Mouse (Mus musculus): ENCODE data around the gene Abcc12. TPM values are rescaled to one million over a fixed set of nuclear protein-coding genes. Genes with fewer than 3 reads are reported as not detected.

The Abcc12 gene
- not detected in 2 replicates for polyA plus RNA-seq (2011; ENCODE audit: insufficient read length, low read depth, missing spikeins)

GRCm38 (mm10) chr8:86580458-86580857 is at the start of gene Abcc12:
TSS of gene Abcc12 (minus strand) at chr8:86580686.
- Histone ChIP-seq H3K4me3 (ENCODE audit: insufficient read depth, low read length) (no peak within 1 kb of the TSS), H3K4me1 (ENCODE audit: control insufficient read depth, insufficient read depth, low read length) (no peaks in the 10 kb centered on the region; the same call in 1 of the 2 replicates), H3K27ac (ENCODE audit: insufficient read depth, low read length) (no peak within 1 kb of the TSS)
- TF ChIP-seq POLR2A (IDR thresholded peaks at IDR 0.05; ENCODE audit: low read depth, low read length) (no peak), CTCF (IDR thresholded peaks at IDR 0.05; ENCODE audit: borderline replicate concordance, insufficient read depth, low read length) (no peak)

GRCm38 (mm10) chr8:86630212-86630611 is 49.7 kb upstream of the Abcc12 start:
- TF ChIP-seq CTCF (IDR thresholded peaks at IDR 0.05; ENCODE audit: borderline replicate concordance, insufficient read depth, low read length) (no peak), POLR2A (IDR thresholded peaks at IDR 0.05; ENCODE audit: low read depth, low read length) (no peak)
- Histone ChIP-seq H3K4me1 (ENCODE audit: control insufficient read depth, insufficient read depth, low read length) (0 out of 2 replicates have a peak, but pooled peaks cover 3% of the 10 kb centered on the region), H3K4me3 (ENCODE audit: insufficient read depth, low read length) (no peak overlapping the region), H3K27ac (ENCODE audit: insufficient read depth, low read length) (no peak overlapping the region)

- H3K27ac ChIP-seq (ENCODE audit: insufficient read depth, low read length), result no peak overlapping the region
- 0 out of 2 replicates have a peak, but pooled peaks cover 3% of the 10 kb centered on the region for H3K4me1 ChIP-seq (ENCODE audit: control insufficient read depth, insufficient read depth, low read length)
- TF ChIP-seq POLR2A (IDR thresholded peaks at IDR 0.05; ENCODE audit: low read depth, low read length), result no peak
- TF ChIP-seq CTCF (IDR thresholded peaks at IDR 0.05; ENCODE audit: borderline replicate concordance, insufficient read depth, low read length), result no peak
- peak overlapping the region; percentile 66 for H3K4me3 ChIP-seq (ENCODE audit: insufficient read depth, low read length)
Measured at GRCm38 (mm10) chr8:86624915-86625314, 44.4 kb upstream of the Abcc12 start.

GRCm38 (mm10) chr8:86623911-86624731 is 43.6 kb upstream of the Abcc12 start, which contains the start of gene Lonp2:
TSS of gene Lonp2 (plus strand) at chr8:86624043.
- peak within 1 kb of the TSS; percentile 60 for H3K27ac ChIP-seq (ENCODE audit: insufficient read depth, low read length)
- no peak for TF ChIP-seq CTCF (IDR thresholded peaks at IDR 0.05; ENCODE audit: borderline replicate concordance, insufficient read depth, low read length)
- peak; percentile 82 for TF ChIP-seq POLR2A (IDR thresholded peaks at IDR 0.05; ENCODE audit: low read depth, low read length)
- H3K4me1 ChIP-seq (ENCODE audit: control insufficient read depth, insufficient read depth, low read length), result 0 out of 2 replicates have a peak, but pooled peaks cover 3% of the 10 kb centered on the region
- peak within 1 kb of the TSS; percentile 86 for H3K4me3 ChIP-seq (ENCODE audit: insufficient read depth, low read length)

- Histone ChIP-seq H3K4me3 (ENCODE audit: insufficient read depth, low read length) (peak overlapping the region; percentile 86), H3K4me1 (ENCODE audit: control insufficient read depth, insufficient read depth, low read length) (0 out of 2 replicates have a peak, but pooled peaks cover 3% of the 10 kb centered on the region), H3K27ac (ENCODE audit: insufficient read depth, low read length) (peak overlapping the region; percentile 60; the same call in 1 of the 2 replicates)
- TF ChIP-seq CTCF (IDR thresholded peaks at IDR 0.05; ENCODE audit: borderline replicate concordance, insufficient read depth, low read length), result no peak
- TF ChIP-seq POLR2A (IDR thresholded peaks at IDR 0.05; ENCODE audit: low read depth, low read length), result peak; percentile 68
Measured at GRCm38 (mm10) chr8:86623551-86623910, 43.0 kb upstream of the Abcc12 start.

- TF ChIP-seq CTCF (IDR thresholded peaks at IDR 0.05; ENCODE audit: borderline replicate concordance, insufficient read depth, low read length), result no peak
- TF ChIP-seq POLR2A (IDR thresholded peaks at IDR 0.05; ENCODE audit: low read depth, low read length), result no peak
- Histone ChIP-seq H3K4me1 (ENCODE audit: control insufficient read depth, insufficient read depth, low read length) (no peaks in the 10 kb centered on the region), H3K4me3 (ENCODE audit: insufficient read depth, low read length) (no peak overlapping the region), H3K27ac (ENCODE audit: insufficient read depth, low read length) (no peak overlapping the region)
Measured at GRCm38 (mm10) chr8:86617759-86618387, 37.4 kb upstream of the Abcc12 start.

GRCm38 (mm10) chr8:86615095-86615769 is 34.7 kb upstream of the Abcc12 start:
- Histone ChIP-seq H3K4me1 (ENCODE audit: control insufficient read depth, insufficient read depth, low read length) (no peaks in the 10 kb centered on the region), H3K27ac (ENCODE audit: insufficient read depth, low read length) (no peak overlapping the region)
- TF ChIP-seq CTCF (IDR thresholded peaks at IDR 0.05; ENCODE audit: borderline replicate concordance, insufficient read depth, low read length), result no peak
- TF ChIP-seq POLR2A (IDR thresholded peaks at IDR 0.05; ENCODE audit: low read depth, low read length), result no peak

GRCm38 (mm10) chr8:86613798-86614197 is 33.3 kb upstream of the Abcc12 start:
- no peak for TF ChIP-seq CTCF (IDR thresholded peaks at IDR 0.05; ENCODE audit: borderline replicate concordance, insufficient read depth, low read length)
- no peak for TF ChIP-seq POLR2A (IDR thresholded peaks at IDR 0.05; ENCODE audit: low read depth, low read length)
- no peak overlapping the region for H3K4me3 ChIP-seq (ENCODE audit: insufficient read depth, low read length)
- H3K27ac ChIP-seq (ENCODE audit: insufficient read depth, low read length), result no peak overlapping the region
- H3K4me1 ChIP-seq (ENCODE audit: control insufficient read depth, insufficient read depth, low read length), result no peaks in the 10 kb centered on the region

More at GRCm38 (mm10) chr8:86615095-86615769, 34.7 kb upstream of the Abcc12 start:
- no peak overlapping the region for H3K4me3 ChIP-seq (ENCODE audit: insufficient read depth, low read length)

GRCm38 (mm10) chr8:86604676-86605075 is 24.2 kb upstream of the Abcc12 start:
- Histone ChIP-seq H3K4me3 (ENCODE audit: insufficient read depth, low read length) (no peak overlapping the region), H3K4me1 (ENCODE audit: control insufficient read depth, insufficient read depth, low read length) (no peaks in the 10 kb centered on the region), H3K27ac (ENCODE audit: insufficient read depth, low read length) (no peak overlapping the region)
- TF ChIP-seq POLR2A (IDR thresholded peaks at IDR 0.05; ENCODE audit: low read depth, low read length), result no peak
- TF ChIP-seq CTCF (IDR thresholded peaks at IDR 0.05; ENCODE audit: borderline replicate concordance, insufficient read depth, low read length), result no peak
